Mouse (Mus musculus): ENCODE data around the gene Kirrel3.

DNA sequence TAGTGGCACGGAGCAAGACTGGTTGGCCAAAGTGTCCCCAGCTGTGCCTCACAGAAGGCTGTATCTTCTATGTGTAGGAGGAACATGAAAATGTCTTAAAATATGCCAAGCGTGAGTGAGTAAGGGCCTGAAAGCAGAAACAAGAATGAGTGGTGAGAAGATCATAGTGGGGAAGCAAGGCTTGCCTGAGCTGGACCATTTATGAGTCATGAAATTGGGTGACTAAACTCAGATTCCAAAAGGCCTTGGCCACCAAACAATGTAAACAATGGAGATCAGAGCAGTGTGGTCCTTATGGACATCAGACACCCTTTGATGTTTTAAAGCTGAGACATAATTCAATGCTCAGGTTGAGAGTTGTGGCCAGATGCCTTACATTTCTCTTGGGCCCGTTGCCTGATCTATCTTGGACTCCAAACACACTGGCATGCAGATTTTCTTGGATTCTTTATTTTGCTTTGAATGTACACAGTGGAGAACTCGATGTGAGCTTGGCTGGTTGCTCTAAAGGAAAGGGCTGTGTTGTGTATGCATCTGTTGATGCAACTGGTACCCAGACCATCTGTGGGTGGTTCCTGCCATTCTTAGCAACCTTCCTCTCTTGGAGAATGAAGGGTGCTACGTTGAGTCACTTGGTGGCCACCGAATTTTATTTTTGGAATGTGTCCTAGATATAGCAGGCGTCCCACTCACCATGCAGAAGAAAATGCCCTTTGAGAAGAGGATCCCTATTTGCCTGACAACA is 53.1 kb downstream of the Kirrel3 start:
- TF ChIP-seq CTCF (IDR thresholded peaks at IDR 0.05): no peak
- TF ChIP-seq EP300 (IDR thresholded peaks at IDR 0.05): no peak

Data from lung, postnatal 0 days (tissue).